Mouse (Mus musculus) left cerebral cortex, adult 18-20 months (tissue): ENCODE measurements around the gene Gna13. TPM values are rescaled to one million over a fixed set of nuclear protein-coding genes. Genes with fewer than 3 reads are reported as not detected.
"Not testable (repeated sequence)": the region's sequence is repeated elsewhere in the genome, so short reads cannot be mapped to it uniquely, and the experiment has no call there.

ENCODE experiments used
- DNase-seq, 2 experiments: peaks; one replicate each; pipeline ENCODE4 v3.0.0; 2021 to 2022; ENCODE audit warnings: low spot score in 2 of 2, mixed read lengths in 1 of 2
- long read RNA-seq, 2 experiments: library from polyadenylated mRNA; stranded (forward); transcript quantifications; one replicate each; pipeline ENCODE4 v2.0.0; 2021
- total RNA-seq, 2 experiments: library from RNA; stranded (reverse); gene quantifications; 2 replicates each; pipeline ENCODE4 v1.2.3; 2021

The Gna13 gene
- 10 to 100 TPM; 48.2 to 49.2 TPM for total RNA-seq
- long read RNA-seq, experiment 1, full-length matches to known transcripts, result 24 of 33 reads
- long read RNA-seq, experiment 1, partial matches to known transcripts, result 1 of 33 reads
- long read RNA-seq, experiment 1, other reads (novel, unspliced or antisense), result 8 of 33 reads
- long read RNA-seq, experiment 2, full-length matches to known transcripts, result 14 of 26 reads
- long read RNA-seq, experiment 2, partial matches to known transcripts, result 10 of 26 reads
- long read RNA-seq, experiment 2, other reads (novel, unspliced or antisense), result 2 of 26 reads

- peak; percentile 85 to 91 for DNase-seq
These were observed at the start of gene Gna13 for GRCm38 (mm10) chr11:109362463-109363190. Gene Gna13, plus strand, starts transcription at chr11:109362831.

GRCm38 (mm10) chr11:109316921-109317320, 45.7 kb upstream of the Gna13 start:
- peak; percentile 59 to 60 for DNase-seq

- no peak for DNase-seq
These were observed 43.2 kb upstream of the Gna13 start for GRCm38 (mm10) chr11:109319471-109319870.

GRCm38 (mm10) chr11:109319946-109320345, 42.7 kb upstream of the Gna13 start:
- no peak for DNase-seq

GRCm38 (mm10) chr11:109320361-109320933, 42.2 kb upstream of the Gna13 start:
- peak; percentile 40 to 45 for DNase-seq

- DNase-seq, result no peak
These were observed 36.4 kb upstream of the Gna13 start for GRCm38 (mm10) chr11:109326270-109326669.

- no peak for DNase-seq
These were observed 35.2 kb upstream of the Gna13 start for GRCm38 (mm10) chr11:109327381-109327780.

GRCm38 (mm10) chr11:109327952-109328351, 34.7 kb upstream of the Gna13 start:
- DNase-seq, result no peak

GRCm38 (mm10) chr11:109329331-109329730, 33.3 kb upstream of the Gna13 start:
- DNase-seq, result no peak

- DNase-seq, result no peak
These were observed 31.8 kb upstream of the Gna13 start for GRCm38 (mm10) chr11:109330706-109331393.

- DNase-seq, result peak; percentile 91 to 96
These were observed 31.2 kb upstream of the Gna13 start for GRCm38 (mm10) chr11:109331424-109331824.

- DNase-seq, result no peak
These were observed 29.9 kb upstream of the Gna13 start for GRCm38 (mm10) chr11:109332722-109333121.

- no peak for DNase-seq
These were observed 27.9 kb upstream of the Gna13 start for GRCm38 (mm10) chr11:109334773-109335172.

- no peak for DNase-seq
These were observed 26.7 kb upstream of the Gna13 start for GRCm38 (mm10) chr11:109335890-109336289.

- no peak for DNase-seq
These were observed 23.3 kb upstream of the Gna13 start for GRCm38 (mm10) chr11:109339155-109339938.

GRCm38 (mm10) chr11:109340541-109340940, 22.1 kb upstream of the Gna13 start:
- DNase-seq, result no peak

GRCm38 (mm10) chr11:109342666-109343065, 20.0 kb upstream of the Gna13 start:
- not testable (repeated sequence) for DNase-seq

GRCm38 (mm10) chr11:109343558-109343957, 19.1 kb upstream of the Gna13 start:
- DNase-seq, result no peak

- DNase-seq, result no peak
These were observed 18.5 kb upstream of the Gna13 start for GRCm38 (mm10) chr11:109343991-109344599.

GRCm38 (mm10) chr11:109347242-109347959, 15.2 kb upstream of the Gna13 start:
- peak; percentile 50 to 74 for DNase-seq
